Mouse (Mus musculus) heart, adult 2 months (tissue): ENCODE measurements at regions not wholly inside any gene's neighbourhood (a gene's known extent, or its start where the extent isn't known, plus 50 kb on each side); places are given as distances from the start of the nearest gene placed in this dataset.

Source experiments
- CTCF ChIP-seq: fragments of 200-600 bp; IDR thresholded peaks from 2 replicates; pipeline ENCODE4 v1.8.1; 2022; ENCODE audit warnings: antibody characterized with exemption, mild to moderate bottlenecking, moderate library complexity
- POLR2A ChIP-seq: fragments of 200-500 bp; IDR thresholded peaks from 2 replicates; pipeline ENCODE4 v1.6.1; 2011; ENCODE audit warnings: mild to moderate bottlenecking, low read depth, low read length, control low read depth; ENCODE audit not compliant: insufficient read depth

DNA sequence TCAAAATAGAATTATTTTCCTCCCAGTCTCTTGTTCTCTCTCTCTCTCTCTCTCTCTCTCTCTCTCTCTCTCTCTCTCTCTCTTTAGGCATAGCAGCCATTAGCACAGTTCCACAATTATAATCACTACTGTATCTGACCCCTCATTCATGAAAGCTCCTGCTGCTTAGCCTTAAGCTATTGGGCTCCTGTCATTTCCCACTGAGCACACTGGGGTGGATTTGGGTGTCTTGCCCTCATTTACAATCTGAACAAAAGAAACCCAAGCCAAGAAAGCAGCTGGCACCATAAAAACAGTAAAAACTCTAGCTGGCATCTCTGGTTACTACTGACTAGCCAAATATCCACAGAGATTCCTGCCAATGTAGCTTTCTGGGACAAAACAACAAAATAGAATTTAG, 1125.6 kb upstream of the Zeb2 start:
- TF ChIP-seq CTCF (no peak), POLR2A (no peak)
